Mouse (Mus musculus): ENCODE data around the gene Hnrnpdl.

GRCm38 (mm10) chr5:100070255-100070654 is 30.8 kb upstream of the Hnrnpdl start:
- TF ChIP-seq CTCF (IDR thresholded peaks at IDR 0.05; ENCODE audit: control insufficient read depth, insufficient read depth, insufficient read length) (peak; percentile 87), MYOD1 (IDR thresholded peaks at IDR 0.05; ENCODE audit: control insufficient read depth, insufficient read length, low read depth) (no peak), USF1 (IDR thresholded peaks at IDR 0.05; ENCODE audit: low read depth) (no peak), MYOG (IDR thresholded peaks at IDR 0.05; ENCODE audit: control insufficient read depth, extremely low read depth, insufficient read length) (no peak), CEBPB (IDR thresholded peaks at IDR 0.05; ENCODE audit: low read depth) (no peak), MAX (IDR thresholded peaks at IDR 0.05) (no peak), FOSL1 (IDR thresholded peaks at IDR 0.05; ENCODE audit: insufficient read depth, low read length, poor library complexity, severe bottlenecking) (no peak)

All from C2C12 (cell line).